Comparison of ENCODE assay signal across 19 mouse cellular contexts in genomic region chr4:104724258-104724657, GRCm38 (mm10). TPM values are rescaled to one million over a fixed set of nuclear protein-coding genes. Genes with fewer than 3 reads are reported as not detected.
DNase-seq lines count a peak whose midpoint lies in the region; ATAC-seq lines count a peak whose summit lies in the region.
"Had no signal": no experiment of that assay in that cellular context is flagged by ENCODE, and none has a peak within 500 bp of the region (broad histone marks: within the 10 kb centered on the region; RNA-seq: fewer than 3 reads in every experiment).

No protein-coding gene starts in this region.

- peaks cover 11% of the 10 kb centered on the region for H3K36me3 ChIP-seq in forebrain, embryonic 12.5 days (replicated peaks)
- peaks cover 9% of the 10 kb centered on the region for H3K36me3 ChIP-seq in midbrain, embryonic 13.5 days
- H3K36me3 ChIP-seq: G1E; heart, embryonic 13.5 days had no signal

- no peak overlapping the region for H3K9ac ChIP-seq in forebrain, embryonic 12.5 days
- H3K9ac ChIP-seq in midbrain, embryonic 13.5 days (replicated peaks) = no peak overlapping the region
- H3K9ac ChIP-seq: heart, embryonic 13.5 days; liver, embryonic 14.5 days had no signal

- intact Hi-C loops in left cerebral cortex, postnatal 4 days (cut with DNase I) = no loop called here

- H3K27ac ChIP-seq in forebrain, embryonic 12.5 days = peak overlapping the region; percentile 43; the same call in 1 of the 2 replicates
- H3K27ac ChIP-seq in midbrain, embryonic 13.5 days = peak overlapping the region; percentile 56
- H3K27ac ChIP-seq: heart, embryonic 13.5 days; liver, embryonic 14.5 days; macrophage had no signal

- no peaks in the 10 kb centered on the region for H3K9me3 ChIP-seq in forebrain, embryonic 12.5 days
- no peaks in the 10 kb centered on the region for H3K9me3 ChIP-seq in midbrain, embryonic 13.5 days
- H3K9me3 ChIP-seq: heart, embryonic 13.5 days had no signal

- ATAC-seq in forebrain, embryonic 12.5 days (ENCODE audit: low FRiP score) = no peak; the same call in 1 of the 2 replicates
- ATAC-seq in midbrain, embryonic 13.5 days = no peak
- ATAC-seq: inflammation-experienced regulatory T-cells, adult 6 months had no signal

- H3K4me1 ChIP-seq in forebrain, embryonic 12.5 days = peaks cover 27% of the 10 kb centered on the region
- peaks cover 27% of the 10 kb centered on the region for H3K4me1 ChIP-seq in midbrain, embryonic 13.5 days (replicated peaks)

- no peak overlapping the region for H3K4me3 ChIP-seq in forebrain, embryonic 12.5 days (replicated peaks)
- no peak overlapping the region for H3K4me3 ChIP-seq in midbrain, embryonic 13.5 days (replicated peaks)
- H3K4me3 ChIP-seq: heart, embryonic 13.5 days; left cerebral cortex, adult 2 months had no signal

- no peaks in the 10 kb centered on the region for H3K27me3 ChIP-seq in forebrain, embryonic 12.5 days
- no peaks in the 10 kb centered on the region for H3K27me3 ChIP-seq in midbrain, embryonic 13.5 days
- H3K27me3 ChIP-seq: heart, embryonic 13.5 days had no signal

- H3K4me2 ChIP-seq in forebrain, embryonic 12.5 days = no peak overlapping the region
- no peak overlapping the region for H3K4me2 ChIP-seq in midbrain, embryonic 13.5 days (replicated peaks)
- H3K4me2 ChIP-seq: heart, embryonic 13.5 days had no signal

- WGBS in forebrain, embryonic 12.5 days = 49% methylated on average over 5 of the region's 5 CpGs
- 53% methylated on average over 5 of the region's 5 CpGs for WGBS in midbrain, embryonic 13.5 days

- DNase-seq in cerebellum, postnatal 14 days = peak; percentile 56 to 57
- DNase-seq in cerebellum, adult 8-10 months = no peak
- peak; percentile 45 for DNase-seq in left cerebral cortex, postnatal 4 days
- no peak for DNase-seq in left cerebral cortex, adult 8-10 months (ENCODE audit: low spot score in 2 of 2)
- no peak for DNase-seq in lung, adult 18-20 months
- DNase-seq in thymus, postnatal 10 days (ENCODE audit: low spot score in 2 of 2) = no peak
- DNase-seq: kidney, postnatal 14 days; right cerebral cortex, postnatal 14 days; thymus, postnatal 36 days had no signal

RNA-seq across cellular contexts. Expression of gene C8b, which starts 41.9 kb away (rescaled TPM):
- total RNA-seq in left cerebral cortex, postnatal 4 days (2021) = under 1 TPM; 0.38 to 0.44 TPM
- total RNA-seq in left cerebral cortex, adult 8-10 months (2022) = under 1 TPM in 2 of 4 experiments, not detected in 2; 0.21 to 0.49 TPM
- 0.09 TPM in 1 of 2 replicates, not detected in the other for polyA plus RNA-seq in forebrain, embryonic 12.5 days (2016; fragmentation: Nextera tagmentation; extraction: Ambion mirVana)
- not detected in 2 replicates for polyA plus RNA-seq in midbrain, embryonic 13.5 days (2015; fragmentation: Nextera tagmentation; extraction: Ambion mirVana)
- total RNA-seq: gastrocnemius, adult 8-10 months had no signal
- polyA plus RNA-seq: G1E; inflammation-experienced regulatory T-cells, adult 6 months; macrophage; stomach, embryonic 14.5 days had no signal

Comparison
In these comparisons a context has a peak if more than half of its experiments do, and no peak if none do; other contexts are left out.
1. DNase-seq: peak in cerebellum, postnatal 14 days (2 of 2) and left cerebral cortex, postnatal 4 days (single experiment); none in cerebellum, adult 8-10 months (single experiment), left cerebral cortex, adult 8-10 months (0 of 2), lung, adult 18-20 months (0 of 2) and thymus, postnatal 10 days (0 of 2).